Mouse (Mus musculus): ENCODE data around the gene Nfkbia. TPM values are rescaled to one million over a fixed set of nuclear protein-coding genes. Genes with fewer than 3 reads are reported as not detected.

Gene Nfkbia
- polyA plus RNA-seq, 1 experiment = 43.2 TPM

GRCm38 (mm10) chr12:55466816-55467215 lies 25.6 kb downstream of the Nfkbia start:
- Histone ChIP-seq H3K4me3 (ENCODE audit: insufficient read depth, poor library complexity, severe bottlenecking) (no peak overlapping the region), H3K27me3 (ENCODE audit: control insufficient read depth, insufficient read depth, insufficient read length) (no peaks in the 10 kb centered on the region), H3K79me3 (ENCODE audit: low read depth) (no peaks in the 10 kb centered on the region), H3K79me2 (ENCODE audit: control insufficient read depth, insufficient read depth) (no peaks in the 10 kb centered on the region), H3K36me3 (ENCODE audit: control insufficient read depth, insufficient read depth) (no peaks in the 10 kb centered on the region), H3ac (ENCODE audit: control insufficient read depth, insufficient read length, low read depth) (peak overlapping the region; percentile 33)
- TF ChIP-seq MAX (IDR thresholded peaks at IDR 0.05) (no peak), CEBPB (IDR thresholded peaks at IDR 0.05; ENCODE audit: low read depth) (no peak), CTCF (IDR thresholded peaks at IDR 0.05; ENCODE audit: control insufficient read depth, insufficient read depth, insufficient read length) (no peak), USF1 (IDR thresholded peaks at IDR 0.05; ENCODE audit: low read depth) (no peak), MYOG (IDR thresholded peaks at IDR 0.05; ENCODE audit: control insufficient read depth, extremely low read depth, insufficient read length) (no peak), MYOD1 (IDR thresholded peaks at IDR 0.05; ENCODE audit: control insufficient read depth, insufficient read length, low read depth) (peak; percentile 84), FOSL1 (IDR thresholded peaks at IDR 0.05; ENCODE audit: insufficient read depth, low read length, poor library complexity, severe bottlenecking) (peak; percentile 10)

- H3ac ChIP-seq (ENCODE audit: control insufficient read depth, insufficient read length, low read depth) = no peak overlapping the region
- H3K4me3 ChIP-seq (ENCODE audit: insufficient read depth, poor library complexity, severe bottlenecking) = no peak overlapping the region
- no peaks in the 10 kb centered on the region for H3K27me3 ChIP-seq (ENCODE audit: control insufficient read depth, insufficient read depth, insufficient read length)
- H3K36me3 ChIP-seq (ENCODE audit: control insufficient read depth, insufficient read depth) = no peaks in the 10 kb centered on the region
- TF ChIP-seq CEBPB (IDR thresholded peaks at IDR 0.05; ENCODE audit: low read depth) = peak; percentile 57
- TF ChIP-seq FOSL1 (IDR thresholded peaks at IDR 0.05; ENCODE audit: insufficient read depth, low read length, poor library complexity, severe bottlenecking) = peak; percentile 78
- no peak for TF ChIP-seq CTCF (IDR thresholded peaks at IDR 0.05; ENCODE audit: control insufficient read depth, insufficient read depth, insufficient read length)
- TF ChIP-seq MYOG (IDR thresholded peaks at IDR 0.05; ENCODE audit: control insufficient read depth, extremely low read depth, insufficient read length) = no peak
- peak; percentile 82 for TF ChIP-seq USF1 (IDR thresholded peaks at IDR 0.05; ENCODE audit: low read depth)
- no peak for TF ChIP-seq MAX (IDR thresholded peaks at IDR 0.05)
- peak; percentile 86 for TF ChIP-seq MYOD1 (IDR thresholded peaks at IDR 0.05; ENCODE audit: control insufficient read depth, insufficient read length, low read depth)
- no peaks in the 10 kb centered on the region for H3K79me3 ChIP-seq (ENCODE audit: low read depth)
- H3K79me2 ChIP-seq (ENCODE audit: control insufficient read depth, insufficient read depth) = no peaks in the 10 kb centered on the region
These were observed 26.3 kb downstream of the Nfkbia start for GRCm38 (mm10) chr12:55466088-55466701.

GRCm38 (mm10) chr12:55465401-55465983 lies 27.0 kb downstream of the Nfkbia start:
- Histone ChIP-seq H3K4me3 (ENCODE audit: insufficient read depth, poor library complexity, severe bottlenecking) (peak overlapping the region; percentile 25), H3K79me2 (ENCODE audit: control insufficient read depth, insufficient read depth) (no peaks in the 10 kb centered on the region), H3K27me3 (ENCODE audit: control insufficient read depth, insufficient read depth, insufficient read length) (no peaks in the 10 kb centered on the region), H3K36me3 (ENCODE audit: control insufficient read depth, insufficient read depth) (no peaks in the 10 kb centered on the region), H3ac (ENCODE audit: control insufficient read depth, insufficient read length, low read depth) (peak overlapping the region; percentile 58), H3K79me3 (ENCODE audit: low read depth) (no peaks in the 10 kb centered on the region)
- TF ChIP-seq CEBPB (IDR thresholded peaks at IDR 0.05; ENCODE audit: low read depth) = no peak

GRCm38 (mm10) chr12:55464846-55465361 lies 27.5 kb downstream of the Nfkbia start:
- Histone ChIP-seq H3K79me2 (ENCODE audit: control insufficient read depth, insufficient read depth) (no peaks in the 10 kb centered on the region), H3K4me3 (ENCODE audit: insufficient read depth, poor library complexity, severe bottlenecking) (peak overlapping the region; percentile 25), H3K27me3 (ENCODE audit: control insufficient read depth, insufficient read depth, insufficient read length) (no peaks in the 10 kb centered on the region), H3ac (ENCODE audit: control insufficient read depth, insufficient read length, low read depth) (peak overlapping the region; percentile 51), H3K36me3 (ENCODE audit: control insufficient read depth, insufficient read depth) (no peaks in the 10 kb centered on the region), H3K79me3 (ENCODE audit: low read depth) (no peaks in the 10 kb centered on the region)
- TF ChIP-seq USF1 (IDR thresholded peaks at IDR 0.05; ENCODE audit: low read depth) (no peak), FOSL1 (IDR thresholded peaks at IDR 0.05; ENCODE audit: insufficient read depth, low read length, poor library complexity, severe bottlenecking) (no peak), MYOG (IDR thresholded peaks at IDR 0.05; ENCODE audit: control insufficient read depth, extremely low read depth, insufficient read length) (no peak), MAX (IDR thresholded peaks at IDR 0.05) (no peak), MYOD1 (IDR thresholded peaks at IDR 0.05; ENCODE audit: control insufficient read depth, insufficient read length, low read depth) (peak; percentile 39), CEBPB (IDR thresholded peaks at IDR 0.05; ENCODE audit: low read depth) (no peak), CTCF (IDR thresholded peaks at IDR 0.05; ENCODE audit: control insufficient read depth, insufficient read depth, insufficient read length) (no peak)

GRCm38 (mm10) chr12:55463992-55464845 lies 28.2 kb downstream of the Nfkbia start:
- no peaks in the 10 kb centered on the region for H3K79me2 ChIP-seq (ENCODE audit: control insufficient read depth, insufficient read depth)
- H3K4me3 ChIP-seq (ENCODE audit: insufficient read depth, poor library complexity, severe bottlenecking) = peak overlapping the region; percentile 25
- TF ChIP-seq FOSL1 (IDR thresholded peaks at IDR 0.05; ENCODE audit: insufficient read depth, low read length, poor library complexity, severe bottlenecking) (no peak), MAX (IDR thresholded peaks at IDR 0.05) (no peak), MYOD1 (IDR thresholded peaks at IDR 0.05; ENCODE audit: control insufficient read depth, insufficient read length, low read depth) (no peak), CTCF (IDR thresholded peaks at IDR 0.05; ENCODE audit: control insufficient read depth, insufficient read depth, insufficient read length) (no peak), USF1 (IDR thresholded peaks at IDR 0.05; ENCODE audit: low read depth) (no peak), MYOG (IDR thresholded peaks at IDR 0.05; ENCODE audit: control insufficient read depth, extremely low read depth, insufficient read length) (no peak), CEBPB (IDR thresholded peaks at IDR 0.05; ENCODE audit: low read depth) (no peak)
- no peaks in the 10 kb centered on the region for H3K36me3 ChIP-seq (ENCODE audit: control insufficient read depth, insufficient read depth)
- H3K79me3 ChIP-seq (ENCODE audit: low read depth) = no peaks in the 10 kb centered on the region
- peak overlapping the region; percentile 9 for H3ac ChIP-seq (ENCODE audit: control insufficient read depth, insufficient read length, low read depth)
- H3K27me3 ChIP-seq (ENCODE audit: control insufficient read depth, insufficient read depth, insufficient read length) = no peaks in the 10 kb centered on the region

Data from C2C12 (cell line).